In genomic region chrX:8179646-8180045, GRCm38 (mm10) we compare ENCODE assay signal across 29 mouse cellular contexts. TPM values are rescaled to one million over a fixed set of nuclear protein-coding genes. Genes with fewer than 3 reads are reported as not detected.
"Had no signal": no experiment of that assay in that cellular context is flagged by ENCODE, and none has a peak within 500 bp of the region (broad histone marks: within the 10 kb centered on the region; RNA-seq: fewer than 3 reads in every experiment).

No protein-coding gene starts in this region.

- H3K9me3 ChIP-seq: embryonic facial prominence, embryonic 10.5 days; embryonic facial prominence, embryonic 12.5 days; embryonic facial prominence, embryonic 13.5 days; embryonic facial prominence, embryonic 15.5 days; forebrain, embryonic 12.5 days; forebrain, embryonic 13.5 days; forebrain, embryonic 15.5 days had no signal

- H3K4me1 ChIP-seq: embryonic facial prominence, embryonic 10.5 days; embryonic facial prominence, embryonic 12.5 days; embryonic facial prominence, embryonic 13.5 days; embryonic facial prominence, embryonic 15.5 days had no signal

- H3K36me3 ChIP-seq: embryonic facial prominence, embryonic 10.5 days; embryonic facial prominence, embryonic 12.5 days; embryonic facial prominence, embryonic 13.5 days; embryonic facial prominence, embryonic 15.5 days; forebrain, embryonic 10.5 days; forebrain, embryonic 12.5 days; forebrain, embryonic 15.5 days had no signal

- ATAC-seq: forebrain, embryonic 13.5 days; forebrain, embryonic 14.5 days; forebrain, embryonic 15.5 days; forebrain, embryonic 16.5 days; forebrain, postnatal 0 days had no signal

- H3K4me3 ChIP-seq: embryonic facial prominence, embryonic 10.5 days; embryonic facial prominence, embryonic 12.5 days; embryonic facial prominence, embryonic 13.5 days; embryonic facial prominence, embryonic 15.5 days; erythroblast, embryonic 14.5 days; forebrain, embryonic 10.5 days; forebrain, embryonic 12.5 days; forebrain, embryonic 13.5 days; forebrain, embryonic 15.5 days; gastrocnemius, adult 2 months; heart, adult 2 months had no signal

- H3K27me3 ChIP-seq: embryonic facial prominence, embryonic 12.5 days; embryonic facial prominence, embryonic 13.5 days; embryonic facial prominence, embryonic 15.5 days; forebrain, embryonic 12.5 days; forebrain, embryonic 13.5 days; forebrain, embryonic 15.5 days had no signal

- H3K27ac ChIP-seq: embryonic facial prominence, embryonic 10.5 days; embryonic facial prominence, embryonic 12.5 days; embryonic facial prominence, embryonic 13.5 days; embryonic facial prominence, embryonic 15.5 days; forebrain, embryonic 10.5 days; forebrain, embryonic 12.5 days; forebrain, embryonic 13.5 days; forebrain, embryonic 15.5 days; gastrocnemius, adult 2 months; heart, adult 2 months had no signal

- H3K9ac ChIP-seq: embryonic facial prominence, embryonic 12.5 days; embryonic facial prominence, embryonic 13.5 days; embryonic facial prominence, embryonic 15.5 days; forebrain, embryonic 12.5 days; forebrain, embryonic 13.5 days; forebrain, embryonic 15.5 days; forebrain, postnatal 0 days had no signal

- H3K4me2 ChIP-seq: embryonic facial prominence, embryonic 12.5 days; embryonic facial prominence, embryonic 13.5 days; embryonic facial prominence, embryonic 15.5 days; forebrain, embryonic 12.5 days; forebrain, embryonic 13.5 days; forebrain, embryonic 15.5 days had no signal

- DNase-seq: cerebellum, adult 8-10 months; cerebellum, adult 9-10 months; cerebellum, adult 9-11 months; cerebellum, postnatal 10 days; cerebellum, postnatal 14 days; cerebellum, postnatal 25 days; cerebellum, postnatal 36 days; embryo, embryonic 11 days; forebrain, postnatal 0 days; gastrocnemius, adult 2 months; gastrocnemius, postnatal 10 days; gastrocnemius, postnatal 14 days; gastrocnemius, postnatal 25 days; gastrocnemius, postnatal 36 days; heart, adult 11 months; heart, adult 18-20 months; heart, adult 2 months had no signal

RNA-seq across cellular contexts. Expression of gene Porcn, which starts 26.7 kb away (rescaled TPM):
- total RNA-seq: granulocyte monocyte progenitor cell, adult 5-6 weeks had no signal
